Mouse (Mus musculus): ENCODE measurements at regions not wholly inside any gene's neighbourhood (a gene's known extent, or its start where the extent isn't known, plus 50 kb on each side); places are given as distances from the start of the nearest gene placed in this dataset.

- no peaks in the 10 kb centered on the region for H3K36me3 ChIP-seq (ENCODE audit: insufficient read depth)
- WGBS = 45% methylated on average over 2 of the region's 2 CpGs
- no peaks in the 10 kb centered on the region for H3K27me3 ChIP-seq (ENCODE audit: insufficient read depth, low read length)
- no peak for TF ChIP-seq CTCF (IDR thresholded peaks at IDR 0.05; ENCODE audit: low read depth)
- H3K9ac ChIP-seq = no peak overlapping the region
- no peak for ATAC-seq (ENCODE audit: insufficient read depth)
- DNase-seq = no peak
- H3K9me3 ChIP-seq (ENCODE audit: low read depth, low read length) = no peaks in the 10 kb centered on the region
- H3K27ac ChIP-seq (ENCODE audit: low read depth) = no peak overlapping the region
- no peak overlapping the region for H3K4me2 ChIP-seq
- no peak overlapping the region for H3K4me3 ChIP-seq (ENCODE audit: low read depth, low read length)
- H3K4me1 ChIP-seq (ENCODE audit: insufficient read depth) = no peaks in the 10 kb centered on the region
Measured at GRCm38 (mm10) chr5:50343681-50344080, 284.9 kb upstream of the Adgra3 start.

- Histone ChIP-seq H3K4me2 (no peak overlapping the region), H3K36me3 (ENCODE audit: insufficient read depth) (no peaks in the 10 kb centered on the region), H3K9me3 (ENCODE audit: low read depth, low read length) (no peaks in the 10 kb centered on the region), H3K4me1 (ENCODE audit: insufficient read depth) (no peaks in the 10 kb centered on the region), H3K27me3 (ENCODE audit: insufficient read depth, low read length) (no peaks in the 10 kb centered on the region), H3K9ac (no peak overlapping the region), H3K27ac (ENCODE audit: low read depth) (no peak overlapping the region), H3K4me3 (ENCODE audit: low read depth, low read length) (no peak overlapping the region)
- ATAC-seq (ENCODE audit: insufficient read depth) (no peak), DNase-seq (no peak)
- whole genome bisulfite sequencing = 43% methylated on average over 1 of the region's 1 CpGs
- TF ChIP-seq CTCF (IDR thresholded peaks at IDR 0.05; ENCODE audit: low read depth) = no peak
Measured at GRCm38 (mm10) chr5:50309491-50309890, 250.7 kb upstream of the Adgra3 start.

- DNase-seq (no peak), ATAC-seq (ENCODE audit: insufficient read depth) (no peak)
- Histone ChIP-seq H3K4me2 (no peak overlapping the region), H3K4me3 (ENCODE audit: low read depth, low read length) (no peak overlapping the region), H3K4me1 (ENCODE audit: insufficient read depth) (no peaks in the 10 kb centered on the region), H3K9ac (no peak overlapping the region), H3K27ac (ENCODE audit: low read depth) (no peak overlapping the region), H3K9me3 (ENCODE audit: low read depth, low read length) (no peaks in the 10 kb centered on the region), H3K27me3 (ENCODE audit: insufficient read depth, low read length) (no peaks in the 10 kb centered on the region), H3K36me3 (ENCODE audit: insufficient read depth) (no peaks in the 10 kb centered on the region)
- WGBS = 65% methylated on average over 1 of the region's 1 CpGs
- TF ChIP-seq CTCF (IDR thresholded peaks at IDR 0.05; ENCODE audit: low read depth) = no peak
Measured at GRCm38 (mm10) chr5:50303859-50304480, 245.2 kb upstream of the Adgra3 start.

- no peak overlapping the region for H3K27ac ChIP-seq (ENCODE audit: low read depth)
- no peak overlapping the region for H3K4me2 ChIP-seq
- no peak overlapping the region for H3K4me3 ChIP-seq (ENCODE audit: low read depth, low read length)
- no peak overlapping the region for H3K9ac ChIP-seq
- ATAC-seq (ENCODE audit: insufficient read depth) (no peak), DNase-seq (peak; percentile 42)
- H3K9me3 ChIP-seq (ENCODE audit: low read depth, low read length) = no peaks in the 10 kb centered on the region
- H3K4me1 ChIP-seq (ENCODE audit: insufficient read depth) = no peaks in the 10 kb centered on the region
- no peaks in the 10 kb centered on the region for H3K36me3 ChIP-seq (ENCODE audit: insufficient read depth)
- H3K27me3 ChIP-seq (ENCODE audit: insufficient read depth, low read length) = no peaks in the 10 kb centered on the region
- 55% methylated on average over 3 of the region's 3 CpGs for WGBS
- no peak; the same call in 1 of the 2 replicates for TF ChIP-seq CTCF (IDR thresholded peaks at IDR 0.05; ENCODE audit: low read depth)
Measured at GRCm38 (mm10) chr5:50293794-50294193, 235.0 kb upstream of the Adgra3 start.

DNA sequence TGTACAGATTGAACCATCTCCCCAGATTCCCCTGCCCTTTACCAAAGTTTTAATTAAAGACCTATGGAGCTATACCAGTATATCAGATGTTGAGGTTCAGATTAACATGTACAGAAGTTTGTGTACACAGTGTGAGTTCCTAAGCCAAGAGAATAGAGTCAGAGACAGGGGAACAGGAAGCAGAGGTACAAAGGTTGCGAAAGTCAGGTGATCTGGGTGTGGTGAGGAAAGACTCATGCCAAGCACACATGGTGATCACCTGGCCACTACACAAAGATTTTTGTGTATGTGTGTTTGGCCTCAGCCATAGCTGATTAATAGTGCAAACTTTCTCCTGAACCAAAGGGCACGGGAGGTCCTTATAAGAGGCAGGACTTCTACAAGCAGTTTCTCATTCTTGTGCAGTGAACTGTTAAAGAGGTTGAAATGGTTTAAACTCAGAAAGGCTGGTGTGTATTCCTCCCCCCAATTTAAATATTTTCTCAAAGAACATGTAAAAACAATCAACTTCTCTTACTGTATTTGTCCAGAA lies 232.1 kb upstream of the Adgra3 start:
- no peaks in the 10 kb centered on the region for H3K9me3 ChIP-seq (ENCODE audit: low read depth, low read length)
- H3K27ac ChIP-seq (ENCODE audit: low read depth) = no peak overlapping the region
- DNase-seq = no peak
- H3K9ac ChIP-seq = no peak overlapping the region
- no peak for ATAC-seq (ENCODE audit: insufficient read depth)
- 76% methylated on average over 2 of the region's 2 CpGs for WGBS
- H3K4me1 ChIP-seq (ENCODE audit: insufficient read depth) = no peaks in the 10 kb centered on the region
- no peaks in the 10 kb centered on the region for H3K36me3 ChIP-seq (ENCODE audit: insufficient read depth)
- TF ChIP-seq CTCF (IDR thresholded peaks at IDR 0.05; ENCODE audit: low read depth) = no peak
- H3K4me3 ChIP-seq (ENCODE audit: low read depth, low read length) = no peak overlapping the region
- H3K27me3 ChIP-seq (ENCODE audit: insufficient read depth, low read length) = no peaks in the 10 kb centered on the region
- no peak overlapping the region for H3K4me2 ChIP-seq

DNA sequence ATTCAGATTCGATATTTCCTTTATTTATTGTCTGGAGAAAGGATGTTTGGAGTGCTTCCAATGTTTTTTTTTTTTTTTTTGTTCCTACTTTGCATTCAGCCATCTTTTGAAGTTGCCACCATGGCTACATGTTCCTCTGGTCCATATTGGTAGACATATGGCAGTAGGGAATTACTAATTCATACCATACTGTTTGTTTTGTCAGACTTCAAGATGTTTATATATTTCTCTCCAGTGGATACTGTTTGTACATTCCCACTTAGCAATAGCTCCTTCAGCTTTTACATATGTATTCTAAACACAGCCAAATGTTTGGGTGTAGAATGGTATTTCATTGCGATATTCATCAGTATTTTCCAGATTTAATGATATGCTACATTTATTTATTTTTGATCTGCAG lies 201.6 kb upstream of the Adgra3 start:
- H3K36me3 ChIP-seq (ENCODE audit: insufficient read depth) = no peaks in the 10 kb centered on the region
- WGBS = 68% methylated on average over 2 of the region's 2 CpGs

DNA sequence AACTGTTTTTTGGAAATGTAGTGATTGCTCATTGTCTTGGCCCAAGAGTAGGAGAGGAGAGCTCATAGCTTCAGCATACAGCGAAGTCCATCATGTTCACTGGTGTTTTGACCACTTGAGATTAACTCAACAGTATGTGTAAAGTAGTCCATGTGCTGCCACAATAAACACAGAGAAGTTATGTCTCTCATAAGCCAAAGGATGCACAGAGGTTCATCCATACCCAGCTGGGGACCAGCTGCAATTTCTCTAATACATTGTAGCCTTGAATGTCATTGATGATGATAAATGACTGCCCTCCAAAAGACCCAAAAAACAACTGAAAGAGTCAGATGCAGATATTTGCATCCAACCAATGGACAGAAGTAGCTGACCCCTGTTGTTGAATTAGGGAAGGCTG lies 199.2 kb upstream of the Adgra3 start:
- Histone ChIP-seq H3K4me3 (ENCODE audit: low read depth, low read length) (no peak overlapping the region), H3K9me3 (ENCODE audit: low read depth, low read length) (no peaks in the 10 kb centered on the region), H3K9ac (no peak overlapping the region), H3K27ac (ENCODE audit: low read depth) (no peak overlapping the region), H3K36me3 (ENCODE audit: insufficient read depth) (no peaks in the 10 kb centered on the region), H3K4me1 (ENCODE audit: insufficient read depth) (no peaks in the 10 kb centered on the region), H3K4me2 (no peak overlapping the region), H3K27me3 (ENCODE audit: insufficient read depth, low read length) (no peaks in the 10 kb centered on the region)
- 80% methylated on average over 1 of the region's 1 CpGs for WGBS
- no peak for DNase-seq
- no peak for TF ChIP-seq CTCF (IDR thresholded peaks at IDR 0.05; ENCODE audit: low read depth)
- no peak for ATAC-seq (ENCODE audit: insufficient read depth)

More for the DNA sequence above, 201.6 kb upstream of the Adgra3 start:
- DNase-seq (no peak), ATAC-seq (ENCODE audit: insufficient read depth) (no peak)
- H3K9ac ChIP-seq = no peak overlapping the region
- H3K27ac ChIP-seq (ENCODE audit: low read depth) = no peak overlapping the region
- no peak overlapping the region for H3K4me3 ChIP-seq (ENCODE audit: low read depth, low read length)
- TF ChIP-seq CTCF (IDR thresholded peaks at IDR 0.05; ENCODE audit: low read depth) = no peak
- H3K4me2 ChIP-seq = no peak overlapping the region
- H3K4me1 ChIP-seq (ENCODE audit: insufficient read depth) = no peaks in the 10 kb centered on the region
- no peaks in the 10 kb centered on the region for H3K9me3 ChIP-seq (ENCODE audit: low read depth, low read length)
- H3K27me3 ChIP-seq (ENCODE audit: insufficient read depth, low read length) = no peaks in the 10 kb centered on the region
